Mouse (Mus musculus) spleen, adult 2 months (tissue): Measurements from ENCODE around the gene Fam174b. TPM values are rescaled to one million over a fixed set of nuclear protein-coding genes. Genes with fewer than 3 reads are reported as not detected.

ENCODE experiments used
- DNase-seq, 2 experiments: peaks; one replicate each; pipeline versions ENCODE4 v3.0.0 to v3.0.0-alpha.2; 2012 to 2021; ENCODE audit warnings: low spot score in 2 of 2, low read depth in 1 of 2
- H3K27ac ChIP-seq: fragments of 200-500 bp; 2 replicates; pipeline ENCODE4 v1.5.1; 2012; ENCODE audit warnings: low read length, inconsistent platforms; ENCODE audit not compliant: insufficient read depth
- H3K27me3 ChIP-seq: fragments of 200-500 bp; 2 replicates; pipeline ENCODE4 v1.6.1; 2012; ENCODE audit warnings: mild to moderate bottlenecking, moderate library complexity, low read length, inconsistent platforms; ENCODE audit not compliant: control insufficient read depth, insufficient read depth
- H3K36me3 ChIP-seq: fragments of 200-500 bp; 2 replicates; pipeline ENCODE4 v1.6.1; 2012; ENCODE audit warnings: mild to moderate bottlenecking, low read length, inconsistent platforms; ENCODE audit not compliant: control insufficient read depth, insufficient read depth
- H3K4me1 ChIP-seq: fragments of 200-500 bp; 2 replicates; pipeline ENCODE4 v1.6.1; 2011; ENCODE audit warnings: inconsistent platforms; ENCODE audit not compliant: control insufficient read depth, insufficient read depth, insufficient read length
- H3K4me3 ChIP-seq: fragments of 200-500 bp; 2 replicates; pipeline ENCODE4 v1.5.1; 2011; ENCODE audit warnings: mild to moderate bottlenecking, inconsistent platforms; ENCODE audit not compliant: insufficient read depth, insufficient read length; ENCODE audit errors: extremely low read depth
- CTCF ChIP-seq: fragments of 200-500 bp; IDR thresholded peaks from 2 replicates; pipeline ENCODE4 v1.5.1; 2011; ENCODE audit warnings: mild to moderate bottlenecking, inconsistent platforms; ENCODE audit not compliant: insufficient read depth, insufficient read length, insufficient replicate concordance; ENCODE audit errors: extremely low read depth
- POLR2A ChIP-seq: fragments of 200-500 bp; IDR thresholded peaks from 2 replicates; pipeline ENCODE4 v1.6.1; 2011; ENCODE audit warnings: low read depth, low read length, inconsistent platforms
- WGBS: fragments of 180-500 bp; shearing (Covaris S2); methylation state at CpG from one replicate; pipeline ENCODE4 v1.1.7; 2018; 5-methylcytosine and 5-hydroxymethylcytosine counted together
- polyA plus RNA-seq: library from polyadenylated mRNA; depleted of rRNA; stranded (reverse); fragments of >200 nt; gene quantifications from 2 replicates; pipeline ENCODE4 v1.2.3, GENCODE M21; 2012

Gene Fam174b
- polyA plus RNA-seq, 1 experiment = 6.8 TPM

GRCm38 (mm10) chr7:73784736-73785428, 44.8 kb downstream of the Fam174b start:
- H3K27me3 ChIP-seq = no peaks in the 10 kb centered on the region
- no peaks in the 10 kb centered on the region for H3K36me3 ChIP-seq
- no peak for DNase-seq
- H3K4me1 ChIP-seq = no peaks in the 10 kb centered on the region
- no peak overlapping the region for H3K4me3 ChIP-seq
- no peak for TF ChIP-seq POLR2A
- no peak for TF ChIP-seq CTCF
- 89% methylated on average over 4 of the region's 4 CpGs for WGBS
- no peak overlapping the region for H3K27ac ChIP-seq

DNA sequence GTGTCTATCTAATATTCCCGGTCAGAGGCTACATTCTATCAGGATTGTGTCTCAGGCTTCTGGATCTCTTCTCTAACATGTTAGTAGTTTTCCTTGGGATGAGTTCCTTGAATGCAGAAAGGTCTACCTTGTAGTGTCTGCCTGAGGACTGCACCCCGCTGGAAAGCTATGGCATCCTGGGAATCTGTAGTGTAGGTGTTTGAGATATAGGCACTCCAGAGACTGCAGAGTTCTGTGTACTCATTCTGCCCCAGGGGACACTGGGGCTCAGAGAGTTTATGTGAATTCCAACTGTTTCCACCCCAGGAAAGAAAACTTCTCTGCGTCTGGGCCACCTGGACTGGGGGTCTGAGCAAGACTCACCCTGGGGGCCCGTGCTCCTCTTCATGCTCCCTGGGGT, 45.7 kb downstream of the Fam174b start:
- Histone ChIP-seq H3K27me3 (no peaks in the 10 kb centered on the region), H3K4me3 (no peak overlapping the region), H3K4me1 (no peaks in the 10 kb centered on the region), H3K36me3 (no peaks in the 10 kb centered on the region), H3K27ac (no peak overlapping the region)
- 88% methylated on average over 4 of the region's 4 CpGs for WGBS
- TF ChIP-seq CTCF (no peak), POLR2A (no peak)
- no peak for DNase-seq

DNA sequence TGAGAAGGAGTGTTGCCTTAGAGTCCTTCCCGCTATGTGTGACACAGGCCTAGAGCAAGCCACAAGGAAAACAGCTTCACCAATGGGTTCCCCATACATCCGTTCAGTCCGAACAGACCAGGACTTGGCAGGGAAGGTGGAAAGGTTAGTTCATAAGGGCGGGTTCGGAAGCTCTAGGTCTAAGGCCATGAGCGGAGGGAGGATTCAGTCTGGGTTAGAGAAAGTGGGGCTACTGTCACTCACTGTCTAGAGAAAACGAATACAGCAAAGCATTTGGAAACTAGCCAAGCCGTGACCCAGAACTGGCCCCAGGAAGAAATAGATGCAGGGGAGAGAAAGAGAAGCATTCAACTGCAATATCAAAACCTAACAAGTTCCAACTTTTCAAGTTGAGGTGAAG, 47.4 kb downstream of the Fam174b start:
- TF ChIP-seq CTCF (no peak), POLR2A (no peak)
- no peaks in the 10 kb centered on the region for H3K4me1 ChIP-seq
- H3K27me3 ChIP-seq = no peaks in the 10 kb centered on the region
- WGBS = 77% methylated on average over 8 of the region's 8 CpGs
- H3K36me3 ChIP-seq = no peaks in the 10 kb centered on the region
- H3K4me3 ChIP-seq = no peak overlapping the region
- no peak for DNase-seq
- H3K27ac ChIP-seq = no peak overlapping the region

DNA sequence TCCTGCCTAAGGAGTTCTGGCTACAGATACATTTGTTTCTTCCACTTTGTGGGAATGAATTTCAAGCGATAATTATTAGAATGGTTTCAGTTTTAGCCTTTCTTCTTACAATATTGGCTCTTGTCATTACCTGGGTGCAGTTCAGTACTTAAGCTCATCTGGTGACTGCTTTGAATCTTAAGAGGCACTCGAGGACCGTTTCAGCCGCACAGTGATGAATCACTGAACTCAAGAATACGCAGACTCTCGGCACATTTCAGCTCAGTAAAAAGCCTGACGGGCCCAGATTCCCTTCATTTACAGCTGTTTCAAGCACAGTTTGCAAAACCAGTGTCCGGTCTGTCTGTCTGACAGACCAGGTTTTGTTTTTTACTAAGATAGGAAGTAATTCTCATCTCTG, 51.0 kb downstream of the Fam174b start:
- WGBS = 86% methylated on average over 8 of the region's 8 CpGs
- Histone ChIP-seq H3K27ac (no peak overlapping the region), H3K4me1 (no peaks in the 10 kb centered on the region), H3K36me3 (no peaks in the 10 kb centered on the region), H3K27me3 (no peaks in the 10 kb centered on the region), H3K4me3 (no peak overlapping the region)
- no peak for TF ChIP-seq POLR2A
- no peak for TF ChIP-seq CTCF
- no peak for DNase-seq

GRCm38 (mm10) chr7:73792155-73792554, 52.1 kb downstream of the Fam174b start:
- 77% methylated on average over 4 of the region's 4 CpGs for WGBS
- H3K4me3 ChIP-seq = no peak overlapping the region
- no peaks in the 10 kb centered on the region for H3K4me1 ChIP-seq
- no peaks in the 10 kb centered on the region for H3K27me3 ChIP-seq
- no peaks in the 10 kb centered on the region for H3K36me3 ChIP-seq
- H3K27ac ChIP-seq = no peak overlapping the region
- no peak for DNase-seq
- no peak for TF ChIP-seq POLR2A
- no peak for TF ChIP-seq CTCF

DNA sequence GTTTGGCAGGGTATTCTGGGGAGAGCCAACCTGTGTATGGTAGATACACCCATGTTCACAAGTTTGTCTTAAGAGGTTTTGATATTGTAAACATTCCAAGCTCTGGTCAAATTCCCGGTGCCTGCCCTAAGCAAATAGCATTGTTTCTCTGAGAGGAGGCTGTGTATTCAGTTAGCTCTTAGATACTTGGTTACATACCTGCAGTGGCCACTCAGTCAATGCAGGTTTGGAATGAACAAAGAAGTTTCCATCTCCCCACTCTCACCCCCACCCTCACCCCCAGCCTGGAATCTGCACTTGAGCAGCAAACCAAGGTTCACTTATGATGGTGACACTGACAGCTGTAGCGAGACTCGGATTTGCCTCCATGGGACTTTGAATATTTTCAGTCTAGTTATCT, 52.5 kb downstream of the Fam174b start:
- Histone ChIP-seq H3K4me1 (no peaks in the 10 kb centered on the region), H3K36me3 (no peaks in the 10 kb centered on the region), H3K27me3 (no peaks in the 10 kb centered on the region), H3K27ac (no peak overlapping the region), H3K4me3 (no peak overlapping the region)
- 88% methylated on average over 3 of the region's 3 CpGs for WGBS
- TF ChIP-seq CTCF (no peak), POLR2A (no peak)
- DNase-seq = no peak

DNA sequence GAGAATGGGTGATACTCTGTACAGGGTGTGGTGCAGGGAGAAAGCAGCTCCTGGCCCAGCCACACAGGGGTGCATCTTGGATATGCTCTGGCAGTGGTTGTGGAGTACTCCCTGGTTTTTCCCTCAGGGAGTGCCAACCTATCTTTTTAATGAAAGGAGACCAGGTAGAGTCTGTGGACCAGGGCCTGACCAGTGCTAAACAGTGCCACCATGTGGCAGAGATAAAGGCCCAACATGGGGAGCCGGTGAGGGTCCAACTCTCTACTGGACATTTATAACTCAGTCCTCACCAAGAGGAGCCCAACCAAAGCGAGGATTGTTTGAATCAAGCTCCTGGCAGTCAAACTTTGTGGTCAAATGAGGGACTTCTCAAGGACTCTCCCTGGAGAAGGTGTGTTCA, 69.2 kb downstream of the Fam174b start:
- no peak overlapping the region for H3K27ac ChIP-seq
- no peaks in the 10 kb centered on the region for H3K27me3 ChIP-seq
- H3K36me3 ChIP-seq = no peaks in the 10 kb centered on the region
- no peak overlapping the region for H3K4me3 ChIP-seq
- H3K4me1 ChIP-seq = no peaks in the 10 kb centered on the region
- TF ChIP-seq CTCF (no peak), POLR2A (no peak)
- 47% methylated on average over 2 of the region's 2 CpGs for WGBS
- no peak for DNase-seq

GRCm38 (mm10) chr7:73811439-73811838, 71.3 kb downstream of the Fam174b start:
- DNase-seq = no peak
- H3K4me1 ChIP-seq = no peaks in the 10 kb centered on the region
- WGBS = 51% methylated on average over 7 of the region's 7 CpGs
- no peak overlapping the region for H3K4me3 ChIP-seq
- H3K27ac ChIP-seq = no peak overlapping the region
- H3K36me3 ChIP-seq = no peaks in the 10 kb centered on the region
- H3K27me3 ChIP-seq = no peaks in the 10 kb centered on the region
- TF ChIP-seq POLR2A (no peak), CTCF (no peak)
